In genomic region chr1:151000714-151001113, GRCm38 (mm10) we compare ENCODE assay signal across 19 mouse cellular contexts. TPM values are rescaled to one million over a fixed set of nuclear protein-coding genes. Genes with fewer than 3 reads are reported as not detected.
DNase-seq lines count a peak whose midpoint lies in the region; ATAC-seq and TF ChIP-seq lines count a peak whose summit lies in the region.
"Had no signal": no experiment of that assay in that cellular context is flagged by ENCODE, and none has a peak within 500 bp of the region (broad histone marks: within the 10 kb centered on the region; RNA-seq: fewer than 3 reads in every experiment).

No protein-coding gene starts in this region.

- ATAC-seq in embryonic facial prominence, embryonic 11.5 days (replicated peaks; ENCODE audit: insufficient number of reproducible peaks, low FRiP score, low TSS enrichment, low read depth): peak; percentile 65; the same call in 1 of the 2 replicates
- ATAC-seq in heart, embryonic 16.5 days (replicated peaks; ENCODE audit: extremely low read depth, insufficient read depth, low FRiP score): no peak
- ATAC-seq in stomach, embryonic 14.5 days (ENCODE audit: insufficient number of reproducible peaks, insufficient read depth, low FRiP score, low read depth): no peak
- no peak for ATAC-seq in stomach, postnatal 0 days (ENCODE audit: low FRiP score, low TSS enrichment)
- no peak for ATAC-seq in megakaryocyte progenitor cell, adult 5-6 weeks (replicated peaks; ENCODE audit: poor library complexity)

- no peaks in the 10 kb centered on the region for H3K9me3 ChIP-seq in embryonic facial prominence, embryonic 11.5 days (replicated peaks; ENCODE audit: control insufficient read depth, low read length)
- H3K9me3 ChIP-seq in embryonic facial prominence, embryonic 10.5 days: peaks cover 6% of the 10 kb centered on the region; the same call in 1 of the 2 replicates
- peaks cover 2% of the 10 kb centered on the region; the same call in 1 of the 2 replicates for H3K9me3 ChIP-seq in heart, embryonic 16.5 days (replicated peaks; ENCODE audit: control insufficient read depth, low read length)
- 0 out of 2 replicates have a peak, but pooled peaks cover 3% of the 10 kb centered on the region for H3K9me3 ChIP-seq in stomach, embryonic 14.5 days (ENCODE audit: control insufficient read depth, low read depth, low read length)
- 0 out of 2 replicates have a peak, but pooled peaks cover 3% of the 10 kb centered on the region for H3K9me3 ChIP-seq in stomach, postnatal 0 days (ENCODE audit: control insufficient read depth, low read length)
- H3K9me3 ChIP-seq: forebrain, embryonic 12.5 days; liver, embryonic 13.5 days had no signal

- no peak overlapping the region for H3K4me2 ChIP-seq in embryonic facial prominence, embryonic 11.5 days (ENCODE audit: low read depth, low read length)
- peak overlapping the region; percentile 52 for H3K4me2 ChIP-seq in heart, embryonic 16.5 days (ENCODE audit: low read depth, low read length)
- H3K4me2 ChIP-seq in stomach, embryonic 14.5 days (replicated peaks; ENCODE audit: low read depth, low read length): 0 out of 2 replicates have a peak overlapping the region, but pooled peaks have one; percentile 13
- no peak overlapping the region; the same call in 1 of the 2 replicates for H3K4me2 ChIP-seq in stomach, postnatal 0 days (replicated peaks; ENCODE audit: low read depth)
- H3K4me2 ChIP-seq: forebrain, embryonic 12.5 days; hindbrain, embryonic 15.5 days; liver, embryonic 13.5 days had no signal

- no peak for TF ChIP-seq CTCF in stomach, postnatal 0 days (IDR thresholded peaks at IDR 0.05; ENCODE audit: low read depth)

- no peaks in the 10 kb centered on the region for H3K36me3 ChIP-seq in embryonic facial prominence, embryonic 11.5 days (replicated peaks; ENCODE audit: control insufficient read depth, insufficient read depth, low read depth, low read length)
- H3K36me3 ChIP-seq in embryonic facial prominence, embryonic 10.5 days (replicated peaks): no peaks in the 10 kb centered on the region
- no peaks in the 10 kb centered on the region for H3K36me3 ChIP-seq in heart, embryonic 16.5 days (ENCODE audit: control insufficient read depth, insufficient read depth)
- H3K36me3 ChIP-seq in stomach, embryonic 14.5 days (ENCODE audit: control insufficient read depth, insufficient read depth, low read length): no peaks in the 10 kb centered on the region
- H3K36me3 ChIP-seq in stomach, postnatal 0 days (ENCODE audit: control insufficient read depth, insufficient read depth, low read length): no peaks in the 10 kb centered on the region
- H3K36me3 ChIP-seq: forebrain, embryonic 12.5 days; hindbrain, embryonic 15.5 days; liver, embryonic 13.5 days had no signal

- no peak for TF ChIP-seq EP300 in stomach, postnatal 0 days (optimal IDR thresholded peaks at IDR 0.05)

- H3K4me3 ChIP-seq in embryonic facial prominence, embryonic 11.5 days (ENCODE audit: low read depth, low read length): no peak overlapping the region
- H3K4me3 ChIP-seq in embryonic facial prominence, embryonic 10.5 days: no peak overlapping the region
- peak overlapping the region; percentile 8 for H3K4me3 ChIP-seq in heart, embryonic 16.5 days (ENCODE audit: low read length)
- no peak overlapping the region for H3K4me3 ChIP-seq in stomach, embryonic 14.5 days (ENCODE audit: low read depth, low read length)
- H3K4me3 ChIP-seq in stomach, postnatal 0 days (ENCODE audit: low read depth, low read length): no peak overlapping the region
- H3K4me3 ChIP-seq: forebrain, embryonic 12.5 days; hindbrain, embryonic 15.5 days; liver, embryonic 13.5 days had no signal

- H3K27me3 ChIP-seq in embryonic facial prominence, embryonic 11.5 days (ENCODE audit: control insufficient read depth, insufficient read depth, low read length): no peaks in the 10 kb centered on the region
- no peaks in the 10 kb centered on the region for H3K27me3 ChIP-seq in embryonic facial prominence, embryonic 10.5 days (replicated peaks; ENCODE audit: low read depth, poor library complexity, severe bottlenecking)
- no peaks in the 10 kb centered on the region for H3K27me3 ChIP-seq in heart, embryonic 16.5 days (ENCODE audit: control insufficient read depth, insufficient read depth, low read length)
- H3K27me3 ChIP-seq in stomach, embryonic 14.5 days (ENCODE audit: control insufficient read depth, insufficient read depth, low read length): no peaks in the 10 kb centered on the region
- H3K27me3 ChIP-seq in stomach, postnatal 0 days (ENCODE audit: control insufficient read depth, insufficient read depth, low read length): no peaks in the 10 kb centered on the region
- H3K27me3 ChIP-seq: CH12.LX; forebrain, embryonic 12.5 days; hindbrain, embryonic 15.5 days; liver, embryonic 13.5 days had no signal

- intact Hi-C loops in heart, postnatal 14 days (cut with DNase I): no loop called here

- 65% methylated on average over 13 of the region's 13 CpGs for WGBS in embryonic facial prominence, embryonic 11.5 days
- 66% methylated on average over 13 of the region's 13 CpGs for WGBS in embryonic facial prominence, embryonic 10.5 days
- 34% methylated on average over 13 of the region's 13 CpGs for WGBS in heart, embryonic 16.5 days
- 31% methylated on average over 13 of the region's 13 CpGs for WGBS in stomach, embryonic 14.5 days
- WGBS in stomach, postnatal 0 days: 49% methylated on average over 13 of the region's 13 CpGs

- no peak overlapping the region for H3K9ac ChIP-seq in embryonic facial prominence, embryonic 11.5 days (replicated peaks; ENCODE audit: low read length)
- peak overlapping the region; percentile 22; the same call in 1 of the 2 replicates for H3K9ac ChIP-seq in heart, embryonic 16.5 days (ENCODE audit: low read length)
- no peak overlapping the region for H3K9ac ChIP-seq in stomach, embryonic 14.5 days (replicated peaks; ENCODE audit: low read depth, low read length)
- H3K9ac ChIP-seq in stomach, postnatal 0 days (ENCODE audit: low read length): no peak overlapping the region
- H3K9ac ChIP-seq: forebrain, embryonic 12.5 days; hindbrain, embryonic 15.5 days; liver, embryonic 13.5 days had no signal

- peak; percentile 37 for DNase-seq in embryonic facial prominence, embryonic 11.5 days (ENCODE audit: low spot score)
- no peak for DNase-seq in embryonic facial prominence, embryonic 10.5 days (ENCODE audit: low spot score)
- no peak for DNase-seq in heart, postnatal 14 days
- DNase-seq in stomach, postnatal 0 days (ENCODE audit: low spot score): no peak
- DNase-seq in layer of hippocampus, postnatal 10 days (ENCODE audit: low spot score in 2 of 2): no peak
- DNase-seq: adrenal gland, postnatal 10 days; cerebellum, adult 9-10 months; kidney, adult 9 months; kidney, postnatal 4 days; layer of hippocampus, postnatal 36 days; left cerebral cortex, postnatal 4 days; liver, embryonic 13.5 days; thymus, postnatal 14 days had no signal

- H3K27ac ChIP-seq in embryonic facial prominence, embryonic 11.5 days (replicated peaks; ENCODE audit: low read depth, low read length): no peak overlapping the region
- H3K27ac ChIP-seq in embryonic facial prominence, embryonic 10.5 days (replicated peaks): no peak overlapping the region
- H3K27ac ChIP-seq in heart, embryonic 16.5 days (ENCODE audit: low read length): no peak overlapping the region
- no peak overlapping the region for H3K27ac ChIP-seq in stomach, embryonic 14.5 days (ENCODE audit: low read length)
- no peak overlapping the region for H3K27ac ChIP-seq in stomach, postnatal 0 days (replicated peaks)
- H3K27ac ChIP-seq: forebrain, embryonic 12.5 days; hindbrain, embryonic 15.5 days; liver, embryonic 13.5 days had no signal

- no peaks in the 10 kb centered on the region for H3K4me1 ChIP-seq in embryonic facial prominence, embryonic 11.5 days (ENCODE audit: control insufficient read depth, insufficient read depth, low read length)
- H3K4me1 ChIP-seq in embryonic facial prominence, embryonic 10.5 days: peaks cover 15% of the 10 kb centered on the region
- peaks cover 20% of the 10 kb centered on the region for H3K4me1 ChIP-seq in heart, embryonic 16.5 days (ENCODE audit: control insufficient read depth, insufficient read depth, low read length)
- no peaks in the 10 kb centered on the region; the same call in 1 of the 2 replicates for H3K4me1 ChIP-seq in stomach, embryonic 14.5 days (ENCODE audit: control insufficient read depth, insufficient read depth, low read length)
- H3K4me1 ChIP-seq in stomach, postnatal 0 days (replicated peaks; ENCODE audit: control insufficient read depth, insufficient read depth): no peaks in the 10 kb centered on the region; the same call in 1 of the 2 replicates
- H3K4me1 ChIP-seq: forebrain, embryonic 12.5 days; hindbrain, embryonic 15.5 days; liver, embryonic 13.5 days had no signal

RNA-seq across cellular contexts. Expression of gene Hmcn1, which starts 7.5 kb away (rescaled TPM):
- 25.5 and 32.8 TPM in 2 replicates for polyA plus RNA-seq in embryonic facial prominence, embryonic 11.5 days (2014; fragmentation: Nextera tagmentation; extraction: Ambion mirVana)
- 15.3 and 19.0 TPM in 2 replicates for polyA plus RNA-seq in embryonic facial prominence, embryonic 10.5 days (2016; fragmentation: Nextera tagmentation; extraction: Ambion mirVana)
- polyA plus RNA-seq in heart, embryonic 16.5 days (2015; fragmentation: Nextera tagmentation; extraction: Ambion mirVana): 18.1 and 20.7 TPM in 2 replicates
- total RNA-seq in heart, postnatal 14 days (2021): 10 to 100 TPM; 24.6 to 25.6 TPM
- 22.1 and 23.5 TPM in 2 replicates for polyA plus RNA-seq in stomach, embryonic 14.5 days (2014; fragmentation: Nextera tagmentation; extraction: Ambion mirVana)
- polyA plus RNA-seq in stomach, postnatal 0 days (2015; fragmentation: Nextera tagmentation; extraction: Ambion mirVana): 7.5 and 8.0 TPM in 2 replicates
- total RNA-seq in megakaryocyte progenitor cell, adult 5-6 weeks (2015): 0.02 TPM in 1 of 2 replicates, not detected in the other
- total RNA-seq in megakaryocyte progenitor cell, adult 5-6 weeks (2017): not detected in 2 replicates
- 1 to 10 TPM; 6.1 to 7.6 TPM for total RNA-seq in layer of hippocampus, postnatal 10 days (2021)

Comparison
In these comparisons a context has a peak if more than half of its experiments do, and no peak if none do; other contexts are left out.
1. H3K4me2 ChIP-seq: peak in heart, embryonic 16.5 days (single experiment) and stomach, embryonic 14.5 days (single experiment); none in embryonic facial prominence, embryonic 11.5 days (single experiment) and stomach, postnatal 0 days (single experiment).